In the genomic region with DNA sequence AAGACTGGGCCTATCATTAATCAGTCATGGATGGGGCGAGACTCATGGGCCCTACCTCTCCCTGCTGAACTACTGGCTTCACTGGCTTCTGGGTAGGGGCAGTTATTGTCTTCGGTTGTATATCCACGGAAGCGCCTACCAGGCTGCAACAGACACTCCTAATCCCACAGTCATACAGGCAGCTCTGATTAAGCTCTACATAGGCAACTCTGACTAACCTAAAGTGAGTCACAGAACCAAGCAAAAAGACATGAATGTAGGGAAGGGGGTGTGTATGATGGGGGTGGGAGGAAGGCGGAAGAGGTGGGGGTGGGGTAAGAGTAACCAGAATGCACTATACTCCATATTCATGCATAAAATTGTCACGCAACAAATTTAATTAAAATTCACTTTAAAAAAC, we compare ENCODE assay signal across 18 mouse cellular contexts.
"Had no signal": no experiment of that assay in that cellular context is flagged by ENCODE, and none has a peak within 500 bp of the region (broad histone marks: within the 10 kb centered on the region; RNA-seq: fewer than 3 reads in every experiment).

No protein-coding gene starts in this region.

- ATAC-seq: liver, postnatal 0 days; lung, postnatal 0 days; midbrain, embryonic 13.5 days; midbrain, embryonic 15.5 days had no signal

- H3K4me3 ChIP-seq: lung, embryonic 15.5 days; megakaryocyte, embryonic 14.5 days; midbrain, embryonic 13.5 days; midbrain, embryonic 15.5 days; neural tube, embryonic 12.5 days had no signal

- H3K4me2 ChIP-seq: lung, embryonic 15.5 days; midbrain, embryonic 11.5 days; midbrain, embryonic 13.5 days; midbrain, embryonic 15.5 days; neural tube, embryonic 12.5 days had no signal

- H3K9ac ChIP-seq: liver, postnatal 0 days; lung, embryonic 15.5 days; midbrain, embryonic 13.5 days; midbrain, embryonic 15.5 days; neural tube, embryonic 12.5 days had no signal

- H3K9me3 ChIP-seq: lung, embryonic 15.5 days; megakaryocyte, embryonic 14.5 days; midbrain, embryonic 13.5 days; midbrain, embryonic 15.5 days; neural tube, embryonic 12.5 days had no signal

- DNase-seq: liver, postnatal 0 days; lung, adult 2 months; lung, postnatal 14 days; lung, postnatal 36 days; retina, postnatal 1 day; right cerebral cortex, postnatal 25 days; right cerebral cortex, postnatal 4 days; thymus, adult 18-20 months; thymus, postnatal 14 days; thymus, postnatal 36 days had no signal

- H3K36me3 ChIP-seq: lung, embryonic 15.5 days; midbrain, embryonic 15.5 days; neural tube, embryonic 12.5 days had no signal

- H3K27ac ChIP-seq: lung, embryonic 15.5 days; macrophage; midbrain, embryonic 13.5 days; midbrain, embryonic 15.5 days; neural tube, embryonic 12.5 days had no signal

- H3K4me1 ChIP-seq: lung, embryonic 15.5 days; megakaryocyte, embryonic 14.5 days; midbrain, embryonic 15.5 days; neural tube, embryonic 12.5 days had no signal

- H3K27me3 ChIP-seq: lung, embryonic 15.5 days; midbrain, embryonic 13.5 days; midbrain, embryonic 15.5 days; neural tube, embryonic 12.5 days had no signal
